Mouse (Mus musculus) spleen, adult 2 months (tissue): ENCODE results near the gene Fpgs. TPM values are rescaled to one million over a fixed set of nuclear protein-coding genes. Genes with fewer than 3 reads are reported as not detected.

Source experiments
- DNase-seq, 2 experiments: peaks; one replicate each; pipeline versions ENCODE4 v3.0.0 to v3.0.0-alpha.2; 2012 to 2021; ENCODE audit warnings: low spot score in 2 of 2, low read depth in 1 of 2
- H3K27ac ChIP-seq: fragments of 200-500 bp; 2 replicates; pipeline ENCODE4 v1.5.1; 2012; ENCODE audit warnings: low read length, inconsistent platforms; ENCODE audit not compliant: insufficient read depth
- H3K27me3 ChIP-seq: fragments of 200-500 bp; 2 replicates; pipeline ENCODE4 v1.6.1; 2012; ENCODE audit warnings: mild to moderate bottlenecking, moderate library complexity, low read length, inconsistent platforms; ENCODE audit not compliant: control insufficient read depth, insufficient read depth
- H3K36me3 ChIP-seq: fragments of 200-500 bp; 2 replicates; pipeline ENCODE4 v1.6.1; 2012; ENCODE audit warnings: mild to moderate bottlenecking, low read length, inconsistent platforms; ENCODE audit not compliant: control insufficient read depth, insufficient read depth
- H3K4me1 ChIP-seq: fragments of 200-500 bp; 2 replicates; pipeline ENCODE4 v1.6.1; 2011; ENCODE audit warnings: inconsistent platforms; ENCODE audit not compliant: control insufficient read depth, insufficient read depth, insufficient read length
- H3K4me3 ChIP-seq: fragments of 200-500 bp; 2 replicates; pipeline ENCODE4 v1.5.1; 2011; ENCODE audit warnings: mild to moderate bottlenecking, inconsistent platforms; ENCODE audit not compliant: insufficient read depth, insufficient read length; ENCODE audit errors: extremely low read depth
- CTCF ChIP-seq: fragments of 200-500 bp; IDR thresholded peaks from 2 replicates; pipeline ENCODE4 v1.5.1; 2011; ENCODE audit warnings: mild to moderate bottlenecking, inconsistent platforms; ENCODE audit not compliant: insufficient read depth, insufficient read length, insufficient replicate concordance; ENCODE audit errors: extremely low read depth
- POLR2A ChIP-seq: fragments of 200-500 bp; IDR thresholded peaks from 2 replicates; pipeline ENCODE4 v1.6.1; 2011; ENCODE audit warnings: low read depth, low read length, inconsistent platforms
- WGBS: fragments of 180-500 bp; shearing (Covaris S2); methylation state at CpG from one replicate; pipeline ENCODE4 v1.1.7; 2018; 5-methylcytosine and 5-hydroxymethylcytosine counted together
- polyA plus RNA-seq: library from polyadenylated mRNA; depleted of rRNA; stranded (reverse); fragments of >200 nt; gene quantifications from 2 replicates; pipeline ENCODE4 v1.2.3, GENCODE M21; 2012

Gene Fpgs
- polyA plus RNA-seq, 1 experiment, result 34.5 TPM

DNA sequence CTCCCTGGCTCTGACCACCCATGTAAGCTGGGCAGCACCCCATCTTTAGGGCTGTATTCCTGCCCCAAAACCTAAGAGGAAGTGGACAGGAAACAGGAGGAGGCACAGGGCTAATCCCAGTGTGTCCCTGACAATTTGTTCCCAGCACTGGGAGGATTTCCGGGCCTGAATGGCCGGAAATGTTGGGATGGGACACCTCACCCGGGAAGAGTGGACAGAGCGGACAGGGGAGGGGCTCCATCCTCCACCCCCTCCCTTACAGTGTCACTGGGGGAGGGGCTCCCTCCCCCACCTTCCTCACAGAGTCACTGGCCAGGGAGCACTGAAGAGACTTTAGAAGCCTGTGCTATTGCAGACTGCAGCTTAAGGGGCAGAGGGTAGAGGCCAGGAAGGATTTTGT lies 31.0 kb upstream of the Fpgs start:
- no peaks in the 10 kb centered on the region for H3K27me3 ChIP-seq
- H3K4me1 ChIP-seq, result peaks cover 3% of the 10 kb centered on the region; the same call in 1 of the 2 replicates
- 0 out of 2 replicates have a peak overlapping the region, but pooled peaks have one; percentile 39 for H3K27ac ChIP-seq
- H3K4me3 ChIP-seq, result no peak overlapping the region
- 69% methylated on average over 4 of the region's 4 CpGs for whole genome bisulfite sequencing
- TF ChIP-seq POLR2A (no peak), CTCF (no peak)
- peaks cover 26% of the 10 kb centered on the region for H3K36me3 ChIP-seq
- no peak for DNase-seq

- TF ChIP-seq POLR2A (no peak), CTCF (no peak)
- H3K4me1 ChIP-seq, result peaks cover 3% of the 10 kb centered on the region; the same call in 1 of the 2 replicates
- H3K27me3 ChIP-seq, result no peaks in the 10 kb centered on the region
- no peak for DNase-seq
- no peak overlapping the region for H3K4me3 ChIP-seq
- H3K36me3 ChIP-seq, result peaks cover 25% of the 10 kb centered on the region
- 0 out of 2 replicates have a peak overlapping the region, but pooled peaks have one; percentile 39 for H3K27ac ChIP-seq
- 84% methylated on average over 4 of the region's 4 CpGs for WGBS
Measured at GRCm38 (mm10) chr2:32734480-32734879, 30.5 kb upstream of the Fpgs start.

DNA sequence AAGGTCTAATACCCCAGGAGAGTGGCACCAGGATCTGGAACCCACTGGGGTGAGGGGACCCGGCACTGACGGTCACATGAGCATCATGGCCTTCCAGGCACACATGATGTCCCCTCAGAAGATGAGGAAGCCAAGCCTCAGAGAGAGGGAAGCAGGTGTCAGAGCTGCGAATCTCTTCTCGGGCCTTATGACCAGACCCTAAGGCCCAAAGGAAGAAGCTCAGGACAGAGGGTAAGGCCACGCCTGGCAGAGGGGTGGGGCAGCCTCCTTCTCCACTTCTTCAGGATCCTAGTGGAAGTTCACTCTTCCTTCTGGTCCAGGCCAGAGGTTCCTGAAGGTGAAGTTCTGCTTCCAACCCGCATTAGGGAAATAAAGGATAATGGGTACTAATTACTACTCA lies 28.8 kb upstream of the Fpgs start:
- TF ChIP-seq POLR2A (no peak), CTCF (no peak)
- no peak overlapping the region for H3K27ac ChIP-seq
- no peaks in the 10 kb centered on the region for H3K27me3 ChIP-seq
- peaks cover 12% of the 10 kb centered on the region; the same call in 1 of the 2 replicates for H3K4me1 ChIP-seq
- H3K36me3 ChIP-seq, result peaks cover 22% of the 10 kb centered on the region
- 82% methylated on average over 6 of the region's 6 CpGs for WGBS
- no peak overlapping the region for H3K4me3 ChIP-seq
- no peak for DNase-seq

DNA sequence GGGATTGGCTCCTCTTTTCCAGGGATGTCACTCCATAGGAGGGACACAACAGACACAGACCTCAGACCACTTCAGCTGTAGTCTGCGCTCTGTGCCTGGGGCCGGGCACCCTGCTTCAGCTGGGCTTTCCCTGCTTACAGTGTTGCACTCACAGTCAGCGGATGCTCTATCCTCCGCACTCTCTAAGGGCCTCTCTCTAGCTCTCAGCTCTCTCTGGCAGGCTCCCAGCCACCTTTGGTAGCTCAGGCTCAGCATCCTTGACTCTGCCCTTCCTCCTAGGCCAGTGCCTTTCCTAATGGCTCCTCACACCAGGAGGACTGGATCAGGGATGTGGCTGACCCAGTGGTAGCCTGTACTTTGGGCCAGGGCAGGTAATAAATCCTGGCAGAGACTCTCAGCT lies 28.0 kb upstream of the Fpgs start:
- no peak for DNase-seq
- peaks cover 17% of the 10 kb centered on the region for H3K36me3 ChIP-seq
- no peaks in the 10 kb centered on the region for H3K27me3 ChIP-seq
- peak overlapping the region; percentile 28 for H3K27ac ChIP-seq
- H3K4me1 ChIP-seq, result peaks cover 15% of the 10 kb centered on the region; the same call in 1 of the 2 replicates
- no peak for TF ChIP-seq CTCF
- TF ChIP-seq POLR2A, result no peak
- H3K4me3 ChIP-seq, result no peak overlapping the region
- WGBS, result 85% methylated on average over 4 of the region's 4 CpGs

DNA sequence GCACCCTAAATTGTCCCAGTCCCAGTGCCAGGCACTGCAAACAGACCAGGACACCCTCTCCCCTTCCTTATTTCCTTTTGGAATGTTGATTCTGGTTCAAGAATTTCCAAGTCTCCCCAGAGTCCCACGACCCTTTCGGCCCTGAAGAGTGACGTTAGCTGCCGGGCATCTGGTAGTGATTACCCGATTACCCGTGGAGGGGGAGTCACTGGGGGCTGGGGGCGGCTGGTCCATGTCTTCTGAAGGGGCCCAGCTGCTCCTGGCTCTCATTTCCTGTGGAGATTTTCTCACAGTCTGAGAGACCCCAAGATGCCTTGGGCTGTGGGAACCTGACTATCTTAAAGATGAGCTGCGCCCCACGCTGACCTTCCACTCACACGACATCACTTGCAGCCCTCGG lies 26.9 kb upstream of the Fpgs start:
- H3K27me3 ChIP-seq, result no peaks in the 10 kb centered on the region
- H3K4me1 ChIP-seq, result peaks cover 15% of the 10 kb centered on the region; the same call in 1 of the 2 replicates
- H3K4me3 ChIP-seq, result no peak overlapping the region
- H3K36me3 ChIP-seq, result peaks cover 21% of the 10 kb centered on the region
- WGBS, result 89% methylated on average over 11 of the region's 11 CpGs
- DNase-seq, result no peak
- TF ChIP-seq POLR2A (no peak), CTCF (no peak)
- H3K27ac ChIP-seq, result peak overlapping the region; percentile 11; the same call in 1 of the 2 replicates

DNA sequence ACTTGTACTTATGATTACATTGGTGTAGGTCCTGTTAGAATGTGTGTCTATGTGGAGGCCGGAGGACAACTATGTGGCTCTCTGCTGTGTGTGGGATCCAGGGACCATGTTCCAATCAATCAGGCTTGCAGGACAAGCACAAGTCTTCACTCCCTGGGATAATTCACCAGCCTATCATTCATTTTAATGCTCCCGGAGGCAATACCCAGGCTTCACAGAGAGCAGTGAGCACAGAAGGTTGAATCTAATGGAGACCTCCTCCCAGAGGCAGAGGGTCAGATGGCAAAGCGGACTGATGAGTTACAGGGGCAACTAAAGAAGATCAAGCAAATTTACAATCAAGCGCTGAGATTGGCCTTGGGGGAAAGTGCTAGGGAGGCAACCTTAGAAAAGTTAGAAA lies 25.6 kb upstream of the Fpgs start:
- WGBS, result 90% methylated on average over 4 of the region's 4 CpGs
- Histone ChIP-seq H3K36me3 (peaks cover 27% of the 10 kb centered on the region), H3K4me1 (peaks cover 19% of the 10 kb centered on the region; the same call in 1 of the 2 replicates), H3K27me3 (no peaks in the 10 kb centered on the region), H3K4me3 (no peak overlapping the region), H3K27ac (no peak overlapping the region; the same call in 1 of the 2 replicates)
- TF ChIP-seq POLR2A (no peak), CTCF (no peak)
- no peak for DNase-seq

DNA sequence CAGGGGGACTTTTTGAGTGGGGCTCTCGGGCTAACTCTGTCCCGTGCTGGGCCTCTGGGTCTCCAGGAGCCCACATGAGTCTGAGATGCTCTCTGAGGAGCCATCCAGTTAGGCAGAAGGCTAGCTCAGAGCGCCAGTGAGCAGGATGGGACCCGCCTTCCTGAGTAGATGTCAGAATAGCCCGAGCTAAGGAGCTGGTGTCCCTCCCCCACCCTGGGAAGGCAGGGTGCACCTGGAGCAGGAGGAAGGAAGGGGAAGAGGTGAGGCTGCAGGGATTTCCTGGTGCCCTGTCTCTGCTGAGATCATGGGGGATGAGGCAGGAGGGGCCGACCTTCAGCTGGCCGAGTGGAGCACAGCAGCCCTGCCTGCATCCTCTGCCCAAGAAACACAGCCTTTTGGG lies 24.5 kb upstream of the Fpgs start:
- Histone ChIP-seq H3K36me3 (peaks cover 26% of the 10 kb centered on the region), H3K27me3 (no peaks in the 10 kb centered on the region), H3K4me1 (peaks cover 21% of the 10 kb centered on the region; the same call in 1 of the 2 replicates), H3K4me3 (peak overlapping the region; percentile 34; the same call in 1 of the 2 replicates), H3K27ac (peak overlapping the region; percentile 49)
- TF ChIP-seq CTCF (no peak), POLR2A (no peak)
- no peak for DNase-seq
- 39% methylated on average over 7 of the region's 7 CpGs for WGBS
